Mouse (Mus musculus): ENCODE results near the gene Dact2.

Gene Dact2

DNA sequence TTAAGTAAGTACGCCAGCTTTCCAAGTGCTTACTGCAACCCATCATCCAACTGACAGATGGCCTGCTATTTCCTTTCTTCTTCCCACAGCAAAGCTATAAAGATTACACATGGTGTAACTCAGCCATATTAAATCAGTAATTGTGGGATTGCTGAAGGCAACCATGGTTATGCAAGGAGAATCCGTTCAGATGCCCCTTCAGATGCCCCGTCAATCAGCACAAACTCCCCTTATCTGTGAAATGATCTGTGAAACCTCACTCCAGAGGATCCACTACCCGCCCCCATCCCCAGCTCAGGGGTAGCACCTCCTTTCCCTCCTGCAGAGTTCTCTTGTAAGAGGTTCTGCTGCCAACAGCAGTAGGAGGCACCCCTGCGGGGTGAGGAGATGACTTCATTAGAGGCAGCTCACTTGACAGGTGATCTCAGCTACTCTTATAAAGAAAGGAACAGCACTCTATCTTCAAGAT is 3.0 kb upstream of the Dact2 start:
- no peak for DNase-seq

DNA sequence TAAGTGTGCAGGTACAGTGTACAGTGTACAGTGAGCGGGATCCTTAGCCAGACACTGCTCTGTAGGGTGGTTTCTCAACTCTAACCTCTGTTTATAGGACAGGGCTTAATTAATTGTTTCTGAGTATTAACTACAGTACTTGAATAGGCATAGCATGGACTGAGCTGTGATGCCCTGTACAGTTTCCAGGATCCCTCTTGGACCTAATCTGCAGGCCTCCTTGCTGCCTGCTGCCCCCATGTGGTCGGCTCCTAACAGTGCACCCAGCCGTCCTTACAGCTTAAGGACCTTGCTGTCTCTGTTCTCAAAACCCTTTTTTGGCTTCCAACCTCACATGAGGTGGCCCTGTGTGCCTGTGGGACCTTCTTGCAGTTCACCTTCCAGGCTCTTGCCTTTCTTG is 2.0 kb upstream of the Dact2 start:
- DNase-seq: peak; percentile 84

DNA sequence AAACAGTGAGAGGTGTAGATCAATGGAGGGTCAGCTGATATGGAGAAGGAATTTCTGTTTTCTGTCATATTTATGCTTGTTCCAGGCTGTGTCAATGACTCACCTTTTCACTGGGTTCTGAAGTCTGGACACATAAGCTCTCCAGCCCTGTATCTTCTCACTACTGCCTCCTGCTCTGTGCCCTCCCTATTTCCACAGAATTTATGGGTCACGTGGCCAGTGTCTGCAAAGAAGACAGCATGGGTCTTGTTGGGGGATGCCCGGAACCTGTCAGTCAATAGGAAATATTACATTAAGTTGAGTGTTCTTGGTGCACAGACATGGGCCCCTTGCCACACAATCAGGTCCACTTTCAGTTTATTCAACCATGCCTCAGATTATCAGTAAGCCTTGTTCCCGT is 1.1 kb upstream of the Dact2 start:
- DNase-seq: no peak

DNA sequence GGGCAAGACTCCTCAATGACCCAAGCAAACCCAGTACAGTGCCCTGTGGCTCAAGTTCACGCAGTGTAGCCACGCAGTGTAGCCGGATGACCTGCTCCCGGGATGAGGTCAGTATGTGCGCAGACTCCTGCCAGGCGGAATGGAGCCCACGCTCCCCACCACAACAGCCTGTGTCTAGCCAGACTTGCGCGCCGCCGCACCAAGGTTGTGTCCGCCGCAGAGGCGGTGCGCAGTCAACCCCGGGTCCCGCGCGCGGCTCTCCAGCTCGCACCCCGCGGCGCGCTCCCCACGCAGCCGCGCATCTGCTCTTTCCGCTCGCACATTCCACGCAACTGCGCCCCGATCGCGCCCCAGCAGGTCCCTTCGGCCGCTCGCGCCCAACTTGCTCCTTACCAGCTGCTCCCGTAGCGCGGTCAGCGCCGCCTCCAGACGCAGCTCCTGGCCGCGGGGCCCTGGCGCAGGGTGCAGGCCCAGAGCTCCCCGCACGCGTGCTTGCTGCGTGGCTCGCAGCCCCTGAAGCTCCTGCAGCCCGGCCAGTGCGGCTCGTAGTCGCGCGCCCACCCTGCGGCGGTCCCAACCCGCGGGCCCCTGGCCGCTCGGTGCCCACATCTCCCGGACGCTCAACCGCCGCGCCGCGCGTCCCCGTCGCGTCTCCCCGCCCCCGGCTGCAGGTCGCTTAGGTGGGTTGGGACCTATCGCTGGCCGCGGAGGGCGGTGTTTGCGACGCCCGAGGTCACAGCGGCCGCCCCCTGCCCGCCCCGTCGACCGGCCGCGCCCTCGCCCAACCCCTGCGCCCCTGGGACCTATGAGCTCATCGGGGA is 773 bp downstream of the Dact2 start:
- peak; percentile 76 for DNase-seq

DNA sequence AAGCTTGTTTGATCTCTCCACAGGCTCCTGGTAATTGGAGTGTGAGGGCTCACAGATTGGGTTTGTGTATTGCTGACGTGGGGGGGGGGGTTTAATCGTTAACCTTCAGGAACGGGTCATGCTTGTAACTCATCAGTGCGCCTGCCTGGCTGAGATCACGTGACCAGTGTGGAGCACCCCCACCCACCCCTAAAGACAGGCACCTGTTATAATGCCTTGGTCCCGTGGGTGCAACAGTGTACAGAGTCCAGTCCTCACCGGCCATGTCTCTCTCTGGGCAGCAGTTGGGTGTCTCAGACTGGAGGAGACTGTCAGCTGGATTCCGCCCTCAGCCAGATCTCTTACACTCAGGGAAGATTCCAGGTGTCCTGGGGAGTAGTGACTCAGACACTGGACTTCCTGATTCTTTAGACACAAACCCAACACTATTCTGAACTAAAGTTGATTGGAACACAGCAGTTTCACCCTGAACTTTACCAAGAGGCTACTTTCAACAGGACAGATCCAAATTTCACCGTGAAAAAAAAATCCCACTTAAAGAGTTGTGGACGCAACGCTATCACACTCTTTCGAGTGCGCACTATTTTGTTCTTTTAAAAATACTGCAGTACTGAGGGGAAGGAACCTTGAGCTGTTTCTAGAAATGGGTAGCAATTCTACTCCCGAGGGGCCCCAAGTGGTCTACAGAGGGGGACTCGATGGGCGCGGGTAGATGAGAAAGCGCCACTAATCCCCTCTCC is 1.6 kb downstream of the Dact2 start:
- DNase-seq: peak; percentile 94

DNA sequence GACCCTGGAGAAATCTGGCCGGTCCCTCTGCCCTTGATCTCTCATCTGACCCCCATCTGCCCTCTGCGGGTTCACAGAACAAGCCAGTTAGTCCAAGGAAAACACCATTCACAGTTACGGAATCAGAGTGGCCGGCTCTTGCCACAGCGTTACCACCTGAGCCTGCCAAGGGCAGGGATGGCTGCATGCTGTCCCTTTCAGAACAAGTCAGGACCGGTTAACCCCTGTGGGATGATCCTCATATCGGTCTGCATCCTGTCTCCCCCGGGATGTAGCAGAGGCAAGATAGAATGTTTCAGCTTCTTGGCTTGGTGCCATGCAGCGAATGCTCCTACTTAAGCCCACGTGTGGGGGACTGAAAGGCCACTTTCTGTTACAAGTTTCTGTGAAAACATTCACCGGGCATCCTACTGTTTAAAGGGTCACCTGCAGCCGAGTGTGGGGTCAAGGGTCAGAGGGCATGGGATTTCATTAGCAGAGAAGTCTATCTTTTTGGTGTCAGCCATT is 2.8 kb downstream of the Dact2 start:
- peak; percentile 54 for DNase-seq

DNA sequence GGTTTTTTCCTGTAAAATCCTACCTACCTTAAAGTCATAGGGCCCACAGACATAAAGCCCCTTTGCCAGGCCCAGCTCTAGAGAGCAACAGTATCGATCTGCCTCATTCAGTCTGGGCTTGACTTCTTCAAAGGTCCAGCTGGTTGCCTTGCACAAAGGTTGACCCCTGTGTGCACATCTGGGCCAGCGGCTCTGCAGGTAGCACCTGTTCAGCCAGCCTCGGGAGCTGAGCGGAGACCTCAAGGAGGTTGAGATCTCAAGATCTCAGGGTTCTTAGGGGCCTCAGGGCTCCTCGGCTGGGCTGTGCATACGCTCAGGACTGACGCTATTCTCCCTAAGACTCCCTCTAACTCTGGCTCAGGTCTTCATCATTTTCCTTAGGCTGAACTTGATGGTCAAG is 3.9 kb downstream of the Dact2 start:
- DNase-seq: no peak

DNA sequence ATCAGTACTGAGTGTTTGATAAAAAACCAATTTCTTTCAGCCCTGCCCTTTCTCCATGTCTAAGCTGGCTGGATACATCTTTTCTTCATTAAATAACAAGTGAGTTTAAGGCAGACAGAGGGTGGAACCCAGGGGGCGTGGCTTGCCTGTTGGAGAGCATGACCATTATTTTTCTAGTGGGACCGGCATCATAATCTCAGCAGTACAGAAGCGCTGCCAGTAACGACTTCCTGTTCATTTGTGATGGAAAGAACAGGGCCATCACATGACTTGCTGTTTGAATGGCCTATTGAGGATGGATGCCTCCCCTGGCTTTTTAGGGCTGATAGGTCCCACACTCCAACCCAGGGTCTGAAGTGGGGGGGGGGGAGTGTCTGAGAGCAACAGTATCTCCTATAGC is 4.5 kb downstream of the Dact2 start:
- DNase-seq: no peak

DNA sequence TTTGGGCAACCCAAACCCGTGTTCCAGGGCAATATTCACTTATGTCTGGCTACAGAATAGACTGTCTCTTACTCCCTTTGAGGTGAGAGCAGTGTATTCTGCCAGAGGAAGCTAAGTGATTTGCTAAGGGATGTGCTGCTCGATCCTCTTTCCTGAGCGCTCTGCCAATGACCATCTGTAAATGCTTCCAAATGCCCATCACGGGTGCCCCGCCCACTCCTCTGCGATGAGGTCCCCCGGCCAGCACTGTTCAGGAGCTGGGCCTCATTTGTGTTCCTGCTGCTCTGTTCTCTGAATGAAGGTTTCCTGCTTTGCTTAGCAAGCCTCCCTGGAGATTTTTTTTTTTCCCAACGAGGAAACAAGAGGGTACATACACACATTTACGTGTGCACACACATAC is 11.2 kb downstream of the Dact2 start:
- no peak for DNase-seq

DNA sequence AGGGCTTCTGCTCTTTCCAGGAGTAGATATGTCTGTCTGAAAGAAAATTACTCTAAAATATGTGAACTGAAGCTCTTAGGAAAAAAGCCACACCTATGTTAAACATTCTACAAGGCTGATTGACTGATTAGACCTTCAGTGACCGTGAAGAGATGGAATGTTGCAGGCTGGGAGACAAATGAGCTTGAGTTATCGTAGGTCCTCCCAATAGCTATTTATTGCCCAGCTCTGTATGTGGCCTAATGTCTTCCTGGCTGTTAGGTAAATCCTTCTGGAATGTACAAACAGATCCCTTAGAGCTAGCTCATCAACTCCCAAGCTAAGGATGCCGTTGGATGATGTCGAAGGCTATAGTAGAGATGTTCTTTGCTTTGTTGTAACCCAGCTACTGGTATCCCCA is 11.7 kb downstream of the Dact2 start:
- no peak for DNase-seq

DNA sequence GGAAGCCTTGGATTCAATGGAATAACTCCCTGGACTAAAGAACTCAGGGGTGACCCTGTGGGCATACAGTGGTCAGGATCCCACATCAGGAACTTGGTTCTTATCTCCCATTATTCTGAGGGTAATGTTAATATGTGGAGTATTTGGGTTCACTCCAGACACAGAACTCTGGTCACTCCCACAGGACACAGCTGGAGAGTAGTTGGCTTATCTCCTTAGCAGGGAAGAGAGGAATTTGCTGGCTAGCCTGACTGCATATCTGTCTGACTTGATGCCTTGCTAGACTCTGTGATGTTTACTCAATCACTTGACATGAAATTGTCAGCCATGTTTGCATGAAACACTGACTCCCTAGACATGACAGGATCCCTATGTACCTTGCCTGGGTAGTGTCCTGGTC is 15.6 kb downstream of the Dact2 start:
- DNase-seq: no peak

DNA sequence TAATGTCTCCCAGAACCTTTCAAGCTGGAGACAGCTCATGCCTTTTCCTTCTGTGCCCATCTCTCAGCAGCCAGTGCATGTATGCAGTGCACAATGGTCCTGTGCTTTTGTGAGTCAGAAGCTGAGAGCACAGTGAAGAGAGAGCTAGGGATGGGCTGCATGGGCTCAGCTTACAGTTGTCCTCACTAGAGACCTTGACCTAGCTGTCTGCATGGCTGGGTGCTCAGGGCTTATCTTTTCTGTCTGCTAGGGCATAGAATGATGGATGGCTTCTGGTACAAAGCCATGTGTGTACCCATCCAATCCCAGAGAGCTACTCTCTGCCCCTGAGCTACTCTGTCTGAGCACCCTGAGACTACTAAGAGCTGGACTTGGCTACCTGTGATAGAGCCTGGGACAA is 17.0 kb downstream of the Dact2 start:
- no peak for DNase-seq

DNA sequence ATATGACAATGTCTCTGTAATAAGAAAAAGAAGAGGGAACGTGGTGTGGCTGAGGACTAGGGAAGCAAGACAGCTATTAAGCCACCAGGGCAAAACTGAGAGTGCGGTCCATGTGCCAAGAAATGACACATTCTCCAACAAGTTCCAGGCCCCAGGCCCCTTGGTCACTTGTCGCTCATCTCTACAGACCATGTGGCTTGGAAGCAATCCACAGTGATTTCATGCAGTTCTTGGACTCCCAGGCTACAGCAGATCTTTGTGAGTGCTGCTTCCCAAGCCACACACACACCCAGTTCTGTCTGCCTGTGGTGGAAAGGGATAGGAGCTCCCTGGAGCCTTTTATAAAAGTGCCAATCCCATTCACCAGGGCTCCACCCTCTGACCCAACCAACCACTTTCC is 17.9 kb downstream of the Dact2 start:
- DNase-seq: no peak

DNA sequence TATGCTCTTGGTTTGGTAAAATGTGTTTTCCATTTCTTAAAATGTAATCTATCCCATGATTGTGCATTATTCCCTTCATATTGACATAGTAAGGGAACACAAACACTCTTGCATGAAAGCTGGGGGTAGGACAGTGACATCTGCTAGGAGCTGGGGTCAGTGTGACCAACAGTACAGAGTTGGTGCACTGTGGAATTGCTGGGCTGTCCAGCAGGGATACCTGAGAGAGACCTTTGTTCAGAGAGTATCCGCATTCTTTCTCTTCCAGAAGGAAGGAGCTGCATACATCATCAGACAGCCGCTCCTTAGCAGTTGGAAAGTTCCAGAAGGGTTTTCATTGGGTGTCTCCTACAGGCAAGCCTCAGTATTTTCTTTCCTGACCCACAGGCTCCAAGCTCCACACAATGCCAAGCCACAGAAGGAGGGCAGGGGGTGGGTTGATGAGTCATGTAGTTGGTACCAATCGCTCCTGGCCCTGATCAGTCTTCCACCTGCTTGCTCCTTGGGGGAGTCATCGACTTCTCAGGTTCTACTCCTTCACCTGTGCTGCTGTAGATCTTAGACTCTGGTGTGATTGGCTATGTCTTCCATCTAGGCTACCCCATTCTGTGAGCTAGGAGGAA is 19.8 kb downstream of the Dact2 start:
- DNase-seq: no peak

DNA sequence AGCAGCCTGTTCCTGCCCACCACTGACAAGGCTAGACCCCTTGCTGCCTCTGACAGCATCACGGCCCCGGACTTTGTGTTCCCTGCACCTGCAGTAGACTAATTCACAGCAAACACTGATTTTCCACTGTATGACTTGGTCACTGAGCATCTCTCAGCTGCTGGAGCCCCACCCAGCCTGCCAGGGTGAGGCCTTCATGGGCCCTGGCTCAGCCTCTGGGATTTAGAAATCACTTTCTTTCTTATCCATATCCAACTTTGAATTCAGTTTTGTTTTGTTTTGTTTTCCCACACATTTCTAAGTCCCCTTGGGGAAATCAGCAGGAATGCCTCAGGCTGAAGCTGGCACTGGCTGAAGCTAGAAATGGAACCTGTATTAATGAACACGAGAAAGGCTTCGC is 20.4 kb downstream of the Dact2 start:
- no peak for DNase-seq

DNA sequence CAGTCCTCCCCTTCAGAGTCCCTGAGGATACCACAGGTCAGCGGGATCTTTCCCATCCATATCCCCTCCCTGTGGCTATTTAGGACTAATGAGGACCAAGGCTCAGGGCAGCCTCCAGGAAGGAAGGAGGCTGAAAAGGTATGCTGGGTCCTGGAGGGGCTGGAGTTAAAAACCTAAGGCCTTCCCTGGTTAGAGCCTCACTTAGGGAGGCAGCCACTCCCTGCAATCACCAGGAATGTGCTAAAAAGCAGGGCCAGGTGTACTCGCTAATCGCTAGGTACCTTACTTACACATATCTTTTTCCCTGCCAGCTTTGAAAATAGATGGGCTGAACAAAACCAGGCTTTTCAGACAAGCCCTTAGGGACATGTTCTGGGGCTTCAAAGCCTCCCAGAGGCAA is 21.2 kb downstream of the Dact2 start:
- no peak for DNase-seq

DNA sequence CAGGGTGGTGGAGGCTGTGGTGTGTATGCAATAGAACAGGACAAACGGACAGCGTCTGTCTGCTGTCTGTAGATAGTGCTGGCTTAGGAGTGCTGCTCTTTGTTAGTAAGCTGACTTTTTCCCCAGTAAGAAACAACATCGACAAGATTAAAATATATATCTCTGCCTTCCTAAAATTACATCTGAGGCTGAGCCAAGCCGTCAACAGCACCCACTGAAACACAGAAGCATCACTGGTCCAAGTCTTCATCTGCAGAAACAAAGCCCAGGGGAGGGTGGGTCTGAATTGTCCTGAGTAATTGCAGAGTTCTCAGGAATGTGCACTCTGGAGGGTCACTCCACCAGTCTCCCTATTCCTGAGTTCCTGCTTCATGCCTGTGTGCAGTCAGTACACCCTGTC is 25.2 kb downstream of the Dact2 start:
- no peak for DNase-seq

DNA sequence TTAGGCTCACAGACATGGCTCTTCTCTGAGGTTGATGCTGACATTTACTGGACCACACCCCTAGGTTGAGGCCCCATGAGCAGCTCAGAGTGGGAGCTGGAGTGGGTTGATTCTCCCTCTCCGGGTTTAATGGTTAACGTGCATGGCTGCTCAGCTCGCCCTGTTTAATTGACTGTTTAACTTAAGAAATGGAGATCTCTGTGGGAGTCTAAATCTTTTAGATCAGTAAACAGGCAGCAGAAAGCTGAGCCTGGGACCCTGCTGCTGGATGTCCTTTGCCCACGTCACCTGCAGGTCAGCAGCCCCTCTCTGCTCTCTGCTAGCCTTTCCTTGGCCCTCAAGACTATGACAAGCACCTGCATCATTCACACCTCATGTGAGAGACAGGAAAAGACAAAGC is 25.6 kb downstream of the Dact2 start:
- peak; percentile 83 for DNase-seq

DNA sequence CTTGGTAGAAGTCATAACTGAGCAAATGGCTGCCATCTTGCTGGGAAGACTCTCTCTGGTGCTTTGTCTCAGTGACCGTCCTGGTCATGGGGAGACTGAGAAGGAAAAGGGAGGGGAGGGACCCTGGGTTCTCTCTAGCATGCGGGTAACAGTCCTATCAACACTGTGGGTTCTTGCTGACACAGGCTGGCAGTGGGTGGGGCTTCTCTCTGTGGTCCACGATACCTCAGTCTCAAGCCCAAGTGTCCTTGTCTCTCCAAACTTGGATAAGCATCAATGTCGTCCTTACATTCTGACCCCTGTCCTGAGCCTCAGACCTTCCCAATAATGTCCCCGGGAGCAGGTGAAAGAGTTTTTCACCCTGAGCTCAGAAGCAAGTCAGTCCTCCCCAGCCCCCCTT is 26.1 kb downstream of the Dact2 start:
- no peak for DNase-seq

DNA sequence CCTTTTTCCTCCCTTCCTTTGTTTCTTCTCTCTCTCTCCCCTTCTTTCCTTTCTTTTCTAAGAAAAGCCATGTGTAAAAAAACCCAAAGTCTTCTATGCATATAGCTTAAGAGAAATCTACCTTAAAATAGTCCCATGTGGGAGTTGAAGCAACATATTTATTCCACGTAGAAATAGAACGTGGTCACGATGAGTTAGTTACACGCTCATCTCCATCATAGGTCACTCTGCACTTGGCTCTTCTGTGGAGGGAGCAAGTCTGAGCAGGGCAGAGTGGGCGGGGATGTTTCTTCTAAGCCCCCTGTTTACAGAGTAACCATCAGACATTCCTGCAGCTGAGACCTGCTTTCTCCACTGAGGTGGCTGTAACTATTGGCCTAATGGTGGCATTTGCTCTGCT is 27.1 kb downstream of the Dact2 start:
- DNase-seq: no peak

DNA sequence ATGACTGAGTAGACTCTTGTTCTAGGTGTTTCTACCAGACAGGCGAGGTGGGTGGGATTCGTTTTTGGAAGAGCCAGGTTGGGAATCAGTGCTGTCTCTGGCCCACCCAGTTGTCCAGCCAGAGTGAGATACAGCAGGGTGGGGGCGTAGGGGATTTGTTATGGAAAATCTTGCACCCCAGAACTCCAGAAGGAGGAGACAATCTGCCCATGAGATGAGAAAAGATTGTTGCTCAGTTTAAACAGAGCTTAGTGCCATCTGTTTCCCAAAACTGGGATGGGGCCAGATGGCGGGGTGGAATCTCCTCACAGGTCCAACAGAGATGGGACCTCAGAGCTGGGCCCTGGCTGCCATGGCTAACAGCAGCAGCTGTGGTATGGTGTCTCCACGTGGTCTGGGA is 28.4 kb downstream of the Dact2 start:
- no peak for DNase-seq

DNA sequence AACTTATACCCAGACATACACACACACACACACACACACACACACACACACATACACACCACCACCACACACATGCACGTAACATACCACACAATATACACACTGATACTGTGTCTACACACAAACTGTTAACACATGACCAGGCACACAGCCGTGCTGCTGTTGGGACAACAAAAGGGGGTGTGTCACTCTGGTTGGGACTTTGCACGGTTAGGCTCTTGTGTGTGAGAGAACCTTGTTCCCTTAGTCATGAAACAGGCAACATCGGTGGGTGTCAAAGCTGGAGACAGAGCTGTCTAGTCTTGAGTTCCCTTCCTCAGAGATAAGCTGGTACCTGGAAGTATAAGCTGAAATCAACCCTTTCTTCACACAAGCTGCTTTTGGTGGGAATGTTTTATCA is 29.1 kb downstream of the Dact2 start:
- DNase-seq: no peak

DNA sequence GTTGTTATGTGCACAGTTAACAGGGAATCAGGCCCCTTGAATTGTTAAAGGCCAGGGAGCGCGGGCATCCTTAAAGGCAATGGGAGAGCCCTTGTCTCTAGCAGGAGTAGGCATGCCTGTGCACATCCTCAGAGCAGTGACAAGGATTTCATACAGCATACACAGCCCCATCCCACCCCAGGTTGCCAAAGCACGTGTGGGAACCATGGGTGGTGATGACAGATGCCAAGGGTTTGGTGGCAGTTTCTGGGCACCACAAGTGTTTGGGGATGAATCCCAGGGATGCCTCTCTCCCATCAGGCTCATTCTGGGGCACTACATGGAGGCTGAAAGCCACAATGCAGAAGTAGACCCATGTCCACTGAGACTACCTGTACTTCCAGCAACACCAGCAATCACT is 29.7 kb downstream of the Dact2 start:
- no peak for DNase-seq

DNA sequence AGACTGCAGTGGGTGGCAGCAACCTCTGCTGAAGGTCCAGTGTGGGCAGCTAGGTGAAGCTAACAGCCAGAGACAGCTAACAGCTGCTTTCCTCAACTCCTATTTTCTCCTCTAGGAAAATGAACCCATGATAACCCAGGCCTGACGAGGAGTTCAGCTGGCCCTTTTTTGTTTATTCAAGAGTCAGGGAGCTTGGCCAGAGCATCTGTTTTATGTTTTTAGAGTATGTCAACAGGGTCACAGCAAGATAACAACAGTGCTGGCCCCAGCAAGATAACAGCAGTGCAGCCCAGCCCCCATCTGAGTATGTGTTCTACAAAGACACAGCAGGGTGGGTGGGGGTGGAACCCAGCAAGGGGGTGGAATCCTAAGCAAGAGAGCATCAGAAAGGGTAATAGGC is 30.6 kb downstream of the Dact2 start:
- DNase-seq: peak; percentile 49

All from kidney, adult 9 months (tissue).